Mouse (Mus musculus) stomach, embryonic 15.5 days (tissue): ENCODE results near the gene Gimap3. TPM values are rescaled to one million over a fixed set of nuclear protein-coding genes. Genes with fewer than 3 reads are reported as not detected.

Experiments used
- ATAC-seq: fragments of 200-750 bp; cut with Nextera tagmentation; 2 replicates; pipeline ENCODE4 v1.8.0; 2017; ENCODE audit warnings: low read depth, moderate number of reproducible peaks, moderate TSS enrichment; ENCODE audit not compliant: insufficient read depth, low FRiP score
- H3K27ac ChIP-seq: fragments of 300-500 bp; sonication (generic); 2 replicates; pipeline ENCODE4 v1.5.1; 2015; ENCODE audit warnings: mild to moderate bottlenecking, inconsistent platforms
- H3K27me3 ChIP-seq: fragments of 300-500 bp; sonication (generic); replicated peaks from 2 replicates; pipeline ENCODE4 v1.6.1; 2015; ENCODE audit warnings: inconsistent platforms
- H3K36me3 ChIP-seq: fragments of 300-500 bp; sonication (generic); 2 replicates; pipeline ENCODE4 v1.6.1; 2015; ENCODE audit warnings: inconsistent platforms
- H3K4me1 ChIP-seq: fragments of 300-500 bp; sonication (generic); 2 replicates; pipeline ENCODE4 v1.6.1; 2015; ENCODE audit warnings: inconsistent platforms
- H3K4me2 ChIP-seq: fragments of 300-500 bp; sonication (generic); 2 replicates; pipeline ENCODE4 v1.6.1; 2015; ENCODE audit warnings: mild to moderate bottlenecking, inconsistent platforms
- H3K4me3 ChIP-seq: fragments of 300-500 bp; sonication (generic); replicated peaks from 2 replicates; pipeline ENCODE4 v1.5.1; 2015; ENCODE audit warnings: inconsistent platforms
- H3K9ac ChIP-seq: fragments of 300-500 bp; sonication (generic); 2 replicates; pipeline ENCODE4 v1.6.1; 2015; ENCODE audit warnings: inconsistent platforms
- H3K9me3 ChIP-seq: fragments of 300-500 bp; sonication (generic); 2 replicates; pipeline ENCODE4 v1.6.1; 2016; ENCODE audit warnings: inconsistent platforms
- WGBS: fragments of 180-500 bp; shearing (Covaris S2); methylation state at CpG from one replicate; pipeline ENCODE4 v1.1.7; 2015; 5-methylcytosine and 5-hydroxymethylcytosine counted together
- polyA plus RNA-seq: library from polyadenylated mRNA; unstranded; fragments of >200 nt; fragmentation: Nextera tagmentation; extraction: Ambion mirVana; gene quantifications from 2 replicates; pipeline ENCODE4 v1.2.1, GENCODE M21; 2015

The Gimap3 gene
- polyA plus RNA-seq, result 0.06 and 0.18 TPM in 2 replicates

GRCm38 (mm10) chr6:48770696-48771095 is at the start of gene Gimap3:
Gene Gimap3, minus strand, starts transcription at chr6:48770851.
- Histone ChIP-seq H3K9ac (no peak within 1 kb of the TSS), H3K4me1 (no peaks in the 10 kb centered on the region), H3K4me3 (no peak within 1 kb of the TSS), H3K36me3 (no peaks in the 10 kb centered on the region), H3K27ac (no peak within 1 kb of the TSS), H3K9me3 (no peaks in the 10 kb centered on the region), H3K27me3 (no peaks in the 10 kb centered on the region), H3K4me2 (no peak within 1 kb of the TSS)
- 73% methylated on average over 3 of the region's 3 CpGs for WGBS
- ATAC-seq, result no peak

DNA sequence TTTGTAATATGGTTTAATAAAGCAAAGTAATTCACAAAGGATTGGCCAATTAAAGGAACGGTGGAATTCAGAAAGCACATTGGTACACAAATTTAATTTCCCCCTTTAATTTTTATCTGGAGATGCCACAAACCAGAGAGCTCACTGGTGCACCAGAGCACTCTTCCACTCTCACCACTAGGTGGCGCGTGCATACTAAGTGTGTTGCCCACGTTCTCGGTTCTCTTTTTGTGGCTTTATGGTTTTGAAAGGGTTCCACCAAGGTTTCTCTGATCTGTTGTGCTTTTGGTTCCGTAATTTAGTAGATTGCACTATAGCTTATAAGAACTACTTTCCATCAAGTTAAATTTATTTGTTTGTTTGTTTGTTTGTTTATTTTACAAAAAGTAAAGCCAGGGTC is 47.2 kb upstream of the Gimap3 start:
- 8% methylated on average over 6 of the region's 6 CpGs for WGBS
- Histone ChIP-seq H3K4me2 (no peak overlapping the region), H3K27ac (no peak overlapping the region), H3K36me3 (no peaks in the 10 kb centered on the region), H3K9ac (no peak overlapping the region), H3K4me3 (no peak overlapping the region), H3K27me3 (no peaks in the 10 kb centered on the region), H3K9me3 (no peaks in the 10 kb centered on the region), H3K4me1 (no peaks in the 10 kb centered on the region)
- ATAC-seq, result no peak

- no peak overlapping the region for H3K9ac ChIP-seq
- ATAC-seq, result no peak
- no peaks in the 10 kb centered on the region for H3K36me3 ChIP-seq
- H3K27ac ChIP-seq, result no peak overlapping the region
- no peaks in the 10 kb centered on the region for H3K9me3 ChIP-seq
- H3K4me1 ChIP-seq, result no peaks in the 10 kb centered on the region
- no peaks in the 10 kb centered on the region for H3K27me3 ChIP-seq
- H3K4me2 ChIP-seq, result no peak overlapping the region
- no peak overlapping the region for H3K4me3 ChIP-seq
Measured at GRCm38 (mm10) chr6:48815013-48815412, 44.4 kb upstream of the Gimap3 start.

DNA sequence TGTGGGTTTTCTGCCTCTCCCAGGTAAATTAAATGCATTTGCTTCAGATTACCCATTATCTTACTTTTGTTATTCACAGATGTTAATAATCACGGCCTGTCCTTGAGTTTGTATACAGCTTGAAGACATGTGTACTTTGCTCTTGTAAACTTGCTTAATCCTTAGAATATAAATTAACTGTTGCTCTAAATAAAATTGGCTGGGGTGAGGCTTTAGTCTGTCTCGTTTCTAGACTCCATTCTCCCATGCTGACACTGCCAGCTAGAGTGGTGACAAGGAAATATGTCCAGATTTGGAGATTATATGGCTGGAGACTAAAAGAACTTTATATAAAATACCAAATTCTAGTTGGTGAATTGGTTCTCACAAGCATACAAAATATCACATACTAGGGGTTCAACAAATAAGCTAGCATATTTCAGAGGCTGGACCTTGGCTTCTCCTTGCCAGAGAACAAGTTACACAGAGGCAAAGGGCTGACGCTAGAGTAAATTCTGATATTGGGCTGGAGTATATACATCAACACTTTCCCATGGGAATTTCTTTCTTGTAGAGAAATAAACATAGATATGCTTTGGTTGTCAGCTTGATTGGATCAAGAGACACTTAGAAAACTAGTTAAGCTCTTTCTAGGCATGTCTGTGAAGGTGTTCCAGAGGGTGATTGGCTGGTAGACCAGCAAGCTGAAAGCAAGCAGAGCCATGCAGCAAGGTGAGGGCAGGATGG is 39.0 kb upstream of the Gimap3 start:
- Histone ChIP-seq H3K4me1 (no peaks in the 10 kb centered on the region), H3K9me3 (no peaks in the 10 kb centered on the region), H3K4me3 (no peak overlapping the region), H3K36me3 (no peaks in the 10 kb centered on the region), H3K27ac (peak overlapping the region; percentile 53; the same call in 1 of the 2 replicates), H3K4me2 (no peak overlapping the region), H3K9ac (no peak overlapping the region), H3K27me3 (no peaks in the 10 kb centered on the region)
- no peak for ATAC-seq
- WGBS, result 42% methylated on average over 3 of the region's 3 CpGs

- WGBS, result 83% methylated on average over 3 of the region's 3 CpGs
- no peak for ATAC-seq
- H3K9me3 ChIP-seq, result no peaks in the 10 kb centered on the region
- no peaks in the 10 kb centered on the region for H3K36me3 ChIP-seq
- H3K4me1 ChIP-seq, result no peaks in the 10 kb centered on the region
- H3K27ac ChIP-seq, result no peak overlapping the region
- no peak overlapping the region for H3K4me2 ChIP-seq
- H3K4me3 ChIP-seq, result no peak overlapping the region
- H3K9ac ChIP-seq, result no peak overlapping the region
- H3K27me3 ChIP-seq, result no peaks in the 10 kb centered on the region
Measured at GRCm38 (mm10) chr6:48806746-48807145, 36.1 kb upstream of the Gimap3 start.

DNA sequence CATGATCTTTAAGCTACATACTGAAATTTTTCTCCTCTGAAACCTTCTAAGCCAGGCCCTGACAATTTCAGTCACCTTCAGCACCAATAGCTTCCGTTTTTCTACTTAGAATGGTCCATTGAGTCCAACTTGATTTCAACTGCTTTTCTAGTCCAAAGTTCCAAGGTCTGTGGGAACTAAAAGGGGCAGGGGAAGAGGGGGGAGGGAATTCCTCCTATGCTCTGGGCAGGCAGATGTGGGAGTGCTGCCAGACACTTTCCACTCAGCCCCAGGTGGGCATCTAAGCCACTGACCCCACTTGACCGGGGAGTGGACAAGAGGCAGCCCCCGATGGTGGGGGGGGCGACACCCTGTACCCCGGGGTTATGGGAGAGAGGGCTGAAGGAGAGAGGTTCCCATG is 33.7 kb upstream of the Gimap3 start:
- ATAC-seq, result no peak
- H3K4me3 ChIP-seq, result no peak overlapping the region
- no peak overlapping the region for H3K9ac ChIP-seq
- H3K27me3 ChIP-seq, result no peaks in the 10 kb centered on the region
- no peaks in the 10 kb centered on the region for H3K9me3 ChIP-seq
- no peaks in the 10 kb centered on the region for H3K4me1 ChIP-seq
- no peaks in the 10 kb centered on the region for H3K36me3 ChIP-seq
- no peak overlapping the region for H3K4me2 ChIP-seq
- WGBS, result 88% methylated on average over 5 of the region's 5 CpGs
- H3K27ac ChIP-seq, result no peak overlapping the region

DNA sequence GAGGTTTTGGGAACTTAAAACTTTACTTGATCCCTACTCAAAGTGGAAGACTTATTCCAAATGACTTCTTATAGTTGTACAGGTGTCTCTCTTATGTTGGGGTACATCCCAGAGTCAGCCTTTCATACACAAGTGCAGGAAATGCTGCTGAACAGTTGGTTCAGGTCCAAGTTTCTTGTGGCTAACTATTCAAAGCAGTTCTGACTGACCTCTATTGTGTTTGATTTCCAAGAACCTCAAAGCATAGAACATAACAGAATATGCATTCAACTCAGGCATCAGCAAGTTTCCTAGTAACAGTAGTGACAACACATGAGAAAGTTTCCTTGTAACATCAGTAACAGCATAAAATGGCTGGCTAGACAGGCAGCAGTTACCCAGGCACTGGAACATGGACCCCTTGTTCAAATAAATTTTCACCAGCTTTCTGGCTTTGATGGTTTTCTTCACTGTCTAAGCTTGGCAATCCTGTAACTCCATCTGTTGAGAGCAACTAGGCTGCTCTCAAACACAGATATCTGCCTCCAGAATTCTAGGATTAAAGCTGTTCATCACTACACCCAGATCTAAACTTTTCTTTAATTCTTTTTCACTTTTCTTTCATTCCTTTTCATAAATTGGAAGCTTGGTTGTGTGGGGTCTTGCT is 32.9 kb upstream of the Gimap3 start:
- H3K9me3 ChIP-seq, result no peaks in the 10 kb centered on the region
- H3K4me1 ChIP-seq, result no peaks in the 10 kb centered on the region
- H3K27ac ChIP-seq, result no peak overlapping the region
- no peak overlapping the region for H3K4me3 ChIP-seq
- no peaks in the 10 kb centered on the region for H3K36me3 ChIP-seq
- no peak overlapping the region for H3K9ac ChIP-seq
- ATAC-seq, result no peak
- H3K4me2 ChIP-seq, result no peak overlapping the region
- no peaks in the 10 kb centered on the region for H3K27me3 ChIP-seq

- Histone ChIP-seq H3K27me3 (no peaks in the 10 kb centered on the region), H3K27ac (no peak overlapping the region), H3K4me3 (no peak overlapping the region), H3K9ac (no peak overlapping the region), H3K36me3 (no peaks in the 10 kb centered on the region), H3K4me2 (no peak overlapping the region), H3K9me3 (no peaks in the 10 kb centered on the region), H3K4me1 (no peaks in the 10 kb centered on the region)
- no peak for ATAC-seq
- 79% methylated on average over 1 of the region's 1 CpGs for WGBS
Measured at GRCm38 (mm10) chr6:48801897-48802296, 31.2 kb upstream of the Gimap3 start.

- no peak overlapping the region for H3K4me2 ChIP-seq
- H3K27ac ChIP-seq, result no peak overlapping the region
- H3K36me3 ChIP-seq, result no peaks in the 10 kb centered on the region
- H3K4me1 ChIP-seq, result no peaks in the 10 kb centered on the region; the same call in none of the 2 replicates
- H3K9ac ChIP-seq, result no peak overlapping the region
- H3K9me3 ChIP-seq, result no peaks in the 10 kb centered on the region
- no peak for ATAC-seq
- no peaks in the 10 kb centered on the region for H3K27me3 ChIP-seq
- 75% methylated on average over 2 of the region's 2 CpGs for WGBS
- H3K4me3 ChIP-seq, result no peak overlapping the region
Measured at GRCm38 (mm10) chr6:48787867-48788266, 17.2 kb upstream of the Gimap3 start.

GRCm38 (mm10) chr6:48785601-48786000 is 14.9 kb upstream of the Gimap3 start:
- Histone ChIP-seq H3K36me3 (no peaks in the 10 kb centered on the region), H3K27me3 (no peaks in the 10 kb centered on the region), H3K9me3 (no peaks in the 10 kb centered on the region), H3K4me2 (no peak overlapping the region), H3K4me1 (no peaks in the 10 kb centered on the region; the same call in none of the 2 replicates), H3K27ac (peak overlapping the region; percentile 37; the same call in 1 of the 2 replicates), H3K9ac (no peak overlapping the region), H3K4me3 (no peak overlapping the region)
- ATAC-seq, result no peak
- 50% methylated on average over 2 of the region's 2 CpGs for WGBS

DNA sequence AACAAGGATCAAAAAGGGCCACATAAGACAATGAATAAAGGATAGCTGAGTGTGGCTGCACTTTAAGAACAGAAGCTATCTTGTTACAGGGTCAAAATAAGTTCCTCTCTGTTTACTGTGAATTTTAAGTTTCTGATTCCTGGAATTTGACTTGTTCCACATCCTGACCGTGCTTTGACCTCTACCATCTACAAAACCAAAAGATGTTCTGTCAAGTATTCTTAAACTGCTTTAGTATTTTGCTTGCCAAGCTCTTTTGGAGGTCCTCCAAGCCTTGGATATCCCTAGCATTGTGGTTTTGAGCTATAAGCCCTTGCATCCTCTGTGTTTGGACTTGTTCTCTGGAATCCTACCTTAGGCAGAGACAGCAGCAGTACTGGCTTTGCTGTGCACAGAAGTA is 14.5 kb upstream of the Gimap3 start:
- Histone ChIP-seq H3K4me2 (no peak overlapping the region), H3K9me3 (no peaks in the 10 kb centered on the region), H3K36me3 (no peaks in the 10 kb centered on the region), H3K27me3 (no peaks in the 10 kb centered on the region), H3K27ac (peak overlapping the region; percentile 37; the same call in 1 of the 2 replicates), H3K9ac (no peak overlapping the region), H3K4me3 (no peak overlapping the region), H3K4me1 (no peaks in the 10 kb centered on the region; the same call in none of the 2 replicates)
- 30% methylated on average over 1 of the region's 1 CpGs for WGBS
- no peak for ATAC-seq

DNA sequence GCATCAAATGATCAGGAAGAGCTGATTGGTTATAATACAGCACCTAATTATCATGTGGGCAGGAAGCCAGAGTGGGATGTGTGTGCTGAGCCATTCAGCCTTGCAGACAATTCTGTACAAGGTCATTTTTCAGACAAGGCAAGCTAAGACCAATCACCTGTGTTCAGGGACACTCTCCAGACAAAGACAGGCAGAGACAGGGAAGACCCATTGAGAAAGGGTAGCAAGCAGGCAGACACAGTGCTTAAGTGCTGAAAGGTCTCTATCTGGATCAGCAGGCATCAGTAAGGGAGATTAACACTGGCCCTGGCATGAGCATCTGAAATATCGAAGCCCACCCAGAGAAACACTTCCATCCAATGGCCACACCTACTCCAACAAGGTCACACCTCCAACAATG is 13.8 kb upstream of the Gimap3 start:
- no peak for ATAC-seq
- 86% methylated on average over 1 of the region's 1 CpGs for WGBS
- H3K4me1 ChIP-seq, result no peaks in the 10 kb centered on the region; the same call in none of the 2 replicates
- no peak overlapping the region for H3K4me2 ChIP-seq
- no peak overlapping the region for H3K4me3 ChIP-seq
- no peaks in the 10 kb centered on the region for H3K36me3 ChIP-seq
- H3K27ac ChIP-seq, result no peak overlapping the region; the same call in 1 of the 2 replicates
- no peak overlapping the region for H3K9ac ChIP-seq
- H3K9me3 ChIP-seq, result no peaks in the 10 kb centered on the region
- no peaks in the 10 kb centered on the region for H3K27me3 ChIP-seq
